Mouse (Mus musculus) adipocyte (in vitro differentiated cells): ENCODE measurements around the gene Col4a3.

Experiments used
- DNase-seq: peaks from one replicate; pipeline ENCODE4 v3.0.0-alpha.2; 2016; ENCODE audit warnings: low spot score

Col4a3 gene

GRCm38 (mm10) chr1:82608646-82609262 lies 22.0 kb downstream of the Col4a3 start:
- DNase-seq, result no peak

DNA sequence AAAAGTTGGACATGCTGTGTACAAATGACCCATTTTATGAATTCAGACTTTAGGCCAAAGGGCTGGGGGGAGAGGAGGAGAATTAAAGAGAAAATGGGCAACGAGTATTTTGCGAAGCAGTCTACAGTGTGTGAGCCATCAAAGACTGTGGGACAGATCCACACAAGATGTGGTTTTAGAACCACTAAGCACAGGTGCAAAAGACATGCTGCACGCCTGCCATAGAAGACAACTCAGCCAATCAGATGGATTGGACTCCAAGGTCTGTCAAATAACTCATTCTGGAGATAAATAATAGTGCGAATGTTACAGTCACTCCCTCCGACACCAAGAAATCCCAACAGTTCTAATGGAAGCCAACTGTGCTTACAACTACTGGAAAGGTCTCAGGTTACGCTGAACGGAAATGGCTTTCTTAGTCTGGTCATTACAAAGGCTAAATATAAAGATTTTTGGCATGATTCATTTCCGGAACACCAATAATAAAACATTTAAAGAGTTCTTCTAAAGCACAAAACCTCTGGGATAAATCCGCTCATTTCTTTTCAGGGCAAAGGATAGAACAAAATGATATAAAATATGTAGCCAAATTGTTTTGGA lies 25.4 kb downstream of the Col4a3 start:
- no peak for DNase-seq

DNA sequence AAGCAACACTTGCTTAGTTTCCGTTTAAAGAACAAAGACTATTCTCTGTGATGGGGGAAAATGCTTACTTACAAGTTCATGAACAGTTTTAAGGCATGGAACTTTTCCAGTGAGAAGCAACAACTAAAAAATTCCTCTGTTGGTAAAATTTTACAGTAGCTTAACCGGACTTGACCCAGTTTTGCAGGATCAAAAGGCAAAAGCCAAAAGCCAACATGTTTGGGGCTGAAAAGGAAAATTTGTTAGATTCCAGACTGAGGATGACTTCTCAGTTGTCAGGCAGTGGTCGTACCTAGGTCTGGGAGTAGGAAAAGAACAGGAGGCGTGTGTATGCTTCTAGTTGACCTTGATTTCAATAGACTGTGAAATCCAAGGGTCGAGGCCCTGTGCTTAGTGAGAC lies 31.3 kb downstream of the Col4a3 start:
- DNase-seq, result no peak

- no peak for DNase-seq
Measured at GRCm38 (mm10) chr1:82618592-82618991, 31.9 kb downstream of the Col4a3 start.

DNA sequence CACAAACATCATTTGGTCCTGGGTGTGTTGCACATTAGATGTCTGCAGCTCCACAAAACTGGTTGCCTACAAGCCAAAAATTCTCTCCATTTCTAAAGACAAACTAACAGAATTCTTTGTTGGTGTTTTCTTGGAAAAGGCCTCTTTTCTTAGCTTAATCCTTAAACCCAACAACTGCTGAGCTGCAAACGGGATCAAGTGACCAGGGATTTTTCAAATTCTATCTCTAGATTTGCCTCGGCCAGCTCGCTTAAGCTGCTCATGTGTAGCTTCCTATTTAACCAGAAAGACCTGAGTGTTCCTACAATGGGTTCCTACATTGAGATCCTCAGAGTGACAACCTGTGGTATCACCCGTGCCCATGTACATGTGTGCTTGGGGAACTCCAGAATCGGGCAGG lies 33.3 kb downstream of the Col4a3 start:
- no peak for DNase-seq

GRCm38 (mm10) chr1:82624934-82625333 lies 38.2 kb downstream of the Col4a3 start:
- DNase-seq, result no peak

GRCm38 (mm10) chr1:82625474-82625873 lies 38.8 kb downstream of the Col4a3 start:
- no peak for DNase-seq

DNA sequence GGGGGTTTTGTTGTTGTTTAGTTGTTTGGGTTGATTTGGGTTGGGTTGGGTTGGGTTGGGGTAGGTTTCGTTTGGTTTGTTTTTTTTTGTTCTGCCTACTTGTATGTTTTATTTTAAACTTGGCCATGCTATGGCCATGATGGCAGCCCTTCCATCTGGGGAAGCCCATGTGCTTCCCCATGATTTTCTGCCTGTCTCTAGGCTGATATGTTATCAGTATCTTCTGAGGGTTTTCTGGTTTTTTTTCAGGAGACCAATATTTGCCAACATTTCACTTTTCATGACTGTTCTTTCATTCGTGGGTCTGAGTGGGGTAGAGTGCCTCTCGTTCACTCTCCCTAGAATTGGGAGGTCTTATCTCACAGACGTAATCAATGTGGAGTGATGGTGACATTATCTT lies 40.9 kb downstream of the Col4a3 start:
- DNase-seq, result no peak

- no peak for DNase-seq
Measured at GRCm38 (mm10) chr1:82629495-82629894, 42.8 kb downstream of the Col4a3 start.

GRCm38 (mm10) chr1:82631169-82631792 lies 44.6 kb downstream of the Col4a3 start:
- no peak for DNase-seq

DNA sequence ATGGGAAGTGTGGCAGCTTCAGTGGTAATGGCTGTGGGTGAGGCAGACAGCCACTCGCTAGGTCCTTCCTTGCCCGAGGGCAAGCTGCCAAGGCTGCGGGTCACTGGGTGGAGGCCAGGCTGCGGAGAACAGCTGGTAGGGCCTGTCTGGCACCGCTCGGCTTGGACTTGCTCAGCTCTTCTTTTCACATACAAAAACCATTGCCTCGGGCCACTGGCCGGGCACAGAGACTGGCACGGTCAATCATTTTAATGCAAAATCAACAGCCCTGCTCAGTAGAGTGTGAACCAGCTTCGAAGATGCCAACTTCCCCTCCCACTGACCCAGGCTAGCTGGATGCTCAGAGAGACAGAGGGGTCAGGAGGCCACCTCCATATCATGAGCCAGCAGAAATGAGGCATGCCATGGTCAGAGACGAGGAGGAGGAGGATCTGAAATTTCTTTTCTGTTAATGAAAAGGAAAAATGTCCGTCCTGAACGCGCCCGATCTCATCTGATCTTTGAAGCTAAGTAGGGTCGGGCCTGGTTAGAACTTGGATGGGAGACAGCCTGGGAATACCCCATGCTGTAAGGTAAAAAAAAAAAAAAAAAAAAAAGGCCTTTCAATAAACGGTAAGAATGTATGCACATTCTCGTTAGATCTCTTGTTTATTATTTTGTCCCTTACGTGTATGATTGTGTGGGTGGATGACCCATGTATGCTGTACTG lies 48.0 kb downstream of the Col4a3 start:
- no peak for DNase-seq

DNA sequence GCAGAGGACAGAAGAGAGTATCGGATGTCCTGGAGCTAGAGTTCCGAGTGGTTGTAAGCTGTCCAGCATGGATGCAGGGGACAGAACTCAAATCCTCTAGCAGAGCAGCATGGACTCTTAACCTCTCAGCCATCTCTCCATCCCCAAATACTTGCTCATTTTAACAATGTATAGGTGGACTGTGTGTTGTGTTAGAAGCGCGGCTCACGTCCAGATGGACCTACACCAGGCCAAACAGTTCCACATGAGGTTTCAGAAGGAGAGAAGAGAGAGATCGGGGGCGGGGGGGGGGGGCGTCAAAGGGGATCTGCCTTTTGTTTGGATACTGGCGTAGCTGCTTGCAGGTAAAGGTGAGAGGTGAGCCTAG lies 48.5 kb downstream of the Col4a3 start:
- no peak for DNase-seq

DNA sequence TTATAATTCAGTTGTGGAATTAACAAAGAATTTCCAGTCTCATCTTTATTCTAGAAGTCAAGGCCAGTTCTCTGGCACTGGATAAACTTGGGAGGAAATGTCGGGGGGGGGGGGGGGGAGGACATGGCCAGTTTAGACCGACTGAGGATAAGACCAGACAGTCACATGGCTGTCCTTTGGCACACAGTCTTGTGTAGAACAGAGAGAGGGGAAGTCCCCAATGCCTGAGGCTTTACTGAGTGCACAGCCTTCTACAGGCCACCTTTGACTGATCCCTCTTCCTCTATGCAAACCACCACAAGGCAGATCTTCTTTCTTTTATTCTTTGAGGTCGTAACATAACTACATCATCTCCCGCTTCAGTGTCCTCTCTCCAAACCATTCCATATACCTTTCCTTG lies 49.6 kb downstream of the Col4a3 start:
- DNase-seq, result no peak

DNA sequence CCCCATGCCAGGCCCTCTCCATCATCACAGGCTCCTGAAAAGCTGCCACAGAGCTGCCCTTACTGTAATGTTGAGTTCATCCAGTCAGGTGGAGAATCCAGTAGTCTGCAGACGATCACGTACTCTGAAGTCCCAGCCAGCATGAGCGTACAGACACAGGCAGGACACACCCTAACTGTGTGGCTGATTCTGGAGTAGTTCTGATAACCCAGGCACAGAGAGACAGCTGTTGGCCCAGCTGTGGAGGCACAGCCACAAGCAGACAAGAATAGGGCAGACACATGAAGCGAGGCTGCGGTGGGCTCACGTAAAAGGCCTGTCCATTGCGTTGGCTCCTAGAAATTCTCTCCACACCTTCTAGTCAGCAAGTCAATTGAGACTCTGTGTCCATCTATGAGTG lies 50.7 kb downstream of the Col4a3 start:
- DNase-seq, result no peak

DNA sequence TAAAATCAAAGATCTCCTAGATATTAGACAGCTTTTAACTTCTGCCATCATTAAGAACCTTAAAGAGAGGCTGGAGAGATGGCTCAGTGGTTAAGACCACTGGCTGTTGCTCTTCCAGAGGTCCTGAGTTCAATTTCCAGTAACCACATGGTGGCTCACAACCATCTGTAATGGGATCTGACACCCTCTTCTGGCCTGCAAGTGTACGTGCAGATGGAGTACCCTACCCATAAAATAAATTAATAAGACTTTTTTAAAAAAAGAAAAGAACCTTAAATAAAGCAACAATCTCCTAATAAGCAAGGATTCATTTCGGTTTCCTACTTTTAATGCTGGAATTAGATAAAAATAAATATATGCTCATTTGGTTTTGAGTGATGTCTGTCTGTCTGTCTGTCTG lies 51.7 kb downstream of the Col4a3 start:
- DNase-seq, result peak; percentile 9

DNA sequence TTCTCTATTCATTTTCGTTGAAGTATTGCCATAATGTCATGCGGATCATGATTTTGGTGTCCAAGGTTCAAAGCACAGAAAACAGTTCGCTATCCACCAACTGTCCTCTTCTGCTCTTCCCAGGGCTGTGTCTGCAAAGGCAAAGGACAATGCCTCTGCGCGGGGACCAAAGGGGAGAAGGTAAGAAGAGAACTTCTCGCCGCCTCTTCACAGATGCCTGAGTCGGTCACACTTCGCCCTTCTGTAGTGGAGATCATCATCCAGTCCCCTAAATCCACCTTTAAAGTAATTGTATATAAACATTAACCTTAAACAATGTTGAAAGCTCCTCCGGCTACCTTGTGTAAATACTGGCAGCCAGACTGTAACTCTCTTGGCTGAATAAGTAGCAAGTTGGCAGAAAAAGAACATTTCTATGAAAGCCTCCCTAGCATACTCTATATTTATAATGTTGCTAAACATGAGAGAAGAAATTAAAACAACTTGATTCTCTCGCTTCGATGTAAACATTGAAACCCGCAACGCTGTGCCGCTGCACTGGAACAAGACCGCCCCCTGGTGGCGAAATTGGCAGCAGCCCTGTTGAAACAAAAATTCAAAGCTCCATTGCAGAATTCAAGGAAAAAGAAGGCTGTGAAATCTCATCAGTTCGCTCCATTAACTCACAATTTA lies 54.7 kb downstream of the Col4a3 start:
- DNase-seq, result peak; percentile 68

DNA sequence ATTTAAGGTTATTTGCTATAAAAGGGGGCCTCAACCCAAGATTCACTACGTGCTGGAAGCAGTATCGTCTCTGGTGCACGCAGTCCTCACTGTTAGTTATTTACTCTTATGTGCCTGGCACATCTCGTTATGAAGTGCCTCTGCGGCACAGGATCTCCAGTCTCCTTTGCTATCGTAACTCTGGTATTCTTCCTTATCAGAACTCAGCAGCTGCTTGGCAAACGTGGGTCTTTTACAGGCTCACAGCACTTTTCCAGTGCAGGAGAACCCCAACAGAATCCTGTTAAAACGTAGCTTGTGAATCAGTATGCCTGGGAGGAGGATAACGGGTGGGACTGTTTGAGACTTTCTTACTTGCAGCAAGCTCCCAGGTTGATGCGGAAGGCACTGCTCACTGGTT lies 61.3 kb downstream of the Col4a3 start:
- no peak for DNase-seq

GRCm38 (mm10) chr1:82650868-82651267 lies 64.1 kb downstream of the Col4a3 start:
- no peak for DNase-seq

- DNase-seq, result no peak
Measured at GRCm38 (mm10) chr1:82654046-82654445, 67.3 kb downstream of the Col4a3 start.

DNA sequence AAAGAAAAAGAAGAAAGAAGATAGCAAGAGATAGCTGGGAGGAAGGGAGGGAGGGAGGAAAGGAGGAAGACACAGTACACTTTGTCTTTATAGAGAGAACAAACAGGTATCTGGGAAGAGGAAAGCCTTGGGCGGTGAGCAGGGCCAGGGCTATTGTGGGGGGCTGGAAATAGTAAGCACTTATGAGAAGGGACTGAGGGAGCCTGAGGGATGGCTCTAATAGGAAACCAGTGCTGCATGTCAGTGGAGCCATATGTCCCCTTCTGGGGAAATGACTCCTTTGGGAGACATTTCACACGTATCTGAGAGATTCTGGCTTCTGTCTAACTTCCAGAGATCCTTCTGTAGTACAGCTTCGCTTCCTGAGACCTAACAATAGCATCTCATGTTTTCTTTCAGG lies 69.7 kb downstream of the Col4a3 start:
- DNase-seq, result no peak

DNA sequence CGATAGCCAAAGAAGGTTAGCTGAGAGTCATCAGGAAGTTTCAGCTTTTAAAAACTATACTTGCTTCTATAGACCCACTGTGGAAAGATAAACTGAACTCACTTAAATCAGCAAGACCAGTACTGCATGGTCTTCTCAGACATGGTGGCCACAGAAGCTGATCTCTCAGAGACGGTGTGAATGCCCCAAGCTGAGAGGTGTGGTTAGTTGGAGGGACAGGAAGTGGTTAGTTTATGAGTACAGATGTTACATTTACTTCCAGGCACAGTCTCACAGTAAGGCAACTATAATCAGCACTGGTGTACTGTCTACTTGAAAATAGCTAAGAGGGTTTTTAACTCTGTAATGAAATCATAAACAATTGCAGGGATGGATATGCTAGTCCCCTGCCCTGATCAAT lies 75.5 kb downstream of the Col4a3 start:
- DNase-seq, result no peak

DNA sequence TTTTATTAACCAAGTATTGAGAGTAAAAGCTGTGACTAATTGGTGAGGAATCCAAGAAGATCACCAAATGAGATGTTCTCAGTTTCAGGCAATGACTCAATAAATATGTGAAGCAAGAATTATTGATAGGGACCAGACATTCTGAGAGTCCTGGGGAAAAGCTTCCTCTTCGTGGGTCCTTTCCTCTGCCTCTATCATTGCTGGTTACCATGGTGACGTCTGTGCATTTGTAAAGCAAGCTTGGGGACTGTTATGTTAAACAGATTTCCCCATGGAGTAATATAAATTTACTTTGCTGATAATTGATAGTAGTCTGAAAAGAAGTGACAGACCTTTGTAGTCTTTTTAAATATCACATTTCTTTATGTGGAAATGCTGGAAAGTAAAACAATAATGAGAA lies 76.8 kb downstream of the Col4a3 start:
- DNase-seq, result no peak

- DNase-seq, result no peak
Measured at GRCm38 (mm10) chr1:82686328-82686727, 99.6 kb downstream of the Col4a3 start.
